Mouse (Mus musculus) limb, embryonic 10.5 days (tissue): ENCODE measurements around the gene Cnksr3. TPM values are rescaled to one million over a fixed set of nuclear protein-coding genes. Genes with fewer than 3 reads are reported as not detected.
A peak's percentile ranks its signal among the peaks of the same experiment; 100 is the strongest.

Source experiments
- DNase-seq: peaks from one replicate; pipeline ENCODE4 v3.0.0-alpha.2; 2017; ENCODE audit warnings: low spot score
- H3K27ac ChIP-seq: fragments of 300-500 bp; sonication (generic); 2 replicates; pipeline ENCODE4 v1.5.1; 2016; ENCODE audit warnings: mild to moderate bottlenecking
- H3K27me3 ChIP-seq: fragments of 300-500 bp; sonication (generic); 2 replicates; pipeline ENCODE4 v1.6.1; 2016; ENCODE audit warnings: low read depth, mild to moderate bottlenecking; ENCODE audit not compliant: poor library complexity, severe bottlenecking
- H3K36me3 ChIP-seq: fragments of 300-500 bp; sonication (generic); 2 replicates; pipeline ENCODE4 v1.6.1; 2016; ENCODE audit warnings: mild to moderate bottlenecking, moderate library complexity
- H3K4me1 ChIP-seq: fragments of 300-500 bp; sonication (generic); 2 replicates; pipeline ENCODE4 v1.6.1; 2016
- H3K4me3 ChIP-seq: fragments of 300-500 bp; sonication (generic); 2 replicates; pipeline ENCODE4 v1.5.1; 2016; ENCODE audit warnings: mild to moderate bottlenecking, moderate library complexity
- H3K9me3 ChIP-seq: fragments of 300-500 bp; sonication (generic); replicated peaks from 2 replicates; pipeline ENCODE4 v1.6.1; 2016; ENCODE audit warnings: mild to moderate bottlenecking
- WGBS: fragments of 180-500 bp; shearing (Covaris S2); methylation state at CpG from one replicate; pipeline ENCODE4 v1.1.7; 2016; 5-methylcytosine and 5-hydroxymethylcytosine counted together
- polyA plus RNA-seq: library from polyadenylated mRNA; unstranded; fragments of >200 nt; fragmentation: Nextera tagmentation; extraction: Ambion mirVana; gene quantifications from 2 replicates; pipeline ENCODE4 v1.2.1, GENCODE M21; 2016

The Cnksr3 gene
- polyA plus RNA-seq, 1 experiment from 2014 or later, result 11.4 TPM

DNA sequence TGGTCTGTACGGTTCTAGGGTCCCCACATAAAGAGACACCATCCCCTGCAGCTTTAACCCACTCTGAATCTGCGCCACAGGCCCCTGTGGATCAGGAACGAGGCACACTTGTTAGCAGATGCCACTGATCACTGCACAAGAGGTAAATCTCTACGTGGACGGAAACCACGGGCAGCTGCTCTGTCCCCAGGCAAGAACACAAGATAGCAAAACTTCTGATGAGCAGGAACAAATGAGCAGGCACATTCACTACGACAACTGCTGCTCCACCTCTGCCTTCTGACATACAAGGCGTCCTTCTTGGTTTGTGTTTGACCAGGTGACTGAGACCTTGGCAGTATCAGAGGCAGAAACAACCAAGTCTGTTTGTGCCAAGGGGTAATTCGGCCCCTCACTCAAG is 84.2 kb downstream of the Cnksr3 start:
- WGBS, result 91% methylated on average over 9 of the region's 9 CpGs
- no peaks in the 10 kb centered on the region for H3K27me3 ChIP-seq
- H3K9me3 ChIP-seq, result no peaks in the 10 kb centered on the region
- no peak for DNase-seq
- no peak overlapping the region for H3K27ac ChIP-seq
- H3K4me3 ChIP-seq, result no peak overlapping the region
- H3K36me3 ChIP-seq, result peaks cover 73% of the 10 kb centered on the region
- H3K4me1 ChIP-seq, result no peaks in the 10 kb centered on the region

GRCm38 (mm10) chr10:7126882-7127281 is 85.2 kb downstream of the Cnksr3 start:
- Histone ChIP-seq H3K36me3 (peaks cover 69% of the 10 kb centered on the region), H3K27ac (no peak overlapping the region), H3K9me3 (no peaks in the 10 kb centered on the region), H3K27me3 (no peaks in the 10 kb centered on the region), H3K4me3 (no peak overlapping the region), H3K4me1 (no peaks in the 10 kb centered on the region)
- WGBS, result 92% methylated on average over 12 of the region's 12 CpGs
- no peak for DNase-seq

- Histone ChIP-seq H3K4me3 (no peak overlapping the region), H3K4me1 (no peaks in the 10 kb centered on the region), H3K9me3 (no peaks in the 10 kb centered on the region), H3K27ac (no peak overlapping the region), H3K36me3 (peaks cover 63% of the 10 kb centered on the region), H3K27me3 (no peaks in the 10 kb centered on the region)
- DNase-seq, result no peak
- 87% methylated on average over 7 of the region's 7 CpGs for WGBS
Measured at GRCm38 (mm10) chr10:7126287-7126686, 85.8 kb downstream of the Cnksr3 start.

- Histone ChIP-seq H3K36me3 (peaks cover 61% of the 10 kb centered on the region), H3K27me3 (no peaks in the 10 kb centered on the region), H3K9me3 (no peaks in the 10 kb centered on the region), H3K4me1 (no peaks in the 10 kb centered on the region), H3K27ac (no peak overlapping the region), H3K4me3 (no peak overlapping the region)
- 85% methylated on average over 7 of the region's 7 CpGs for WGBS
- DNase-seq, result no peak
Measured at GRCm38 (mm10) chr10:7124993-7125392, 87.0 kb downstream of the Cnksr3 start.

GRCm38 (mm10) chr10:7122294-7122693 is 89.7 kb downstream of the Cnksr3 start:
- Histone ChIP-seq H3K27ac (no peak overlapping the region), H3K36me3 (peaks cover 46% of the 10 kb centered on the region), H3K4me1 (peaks cover 12% of the 10 kb centered on the region), H3K27me3 (no peaks in the 10 kb centered on the region), H3K4me3 (no peak overlapping the region), H3K9me3 (no peaks in the 10 kb centered on the region)
- WGBS, result 91% methylated on average over 4 of the region's 4 CpGs
- DNase-seq, result no peak

- Histone ChIP-seq H3K9me3 (no peaks in the 10 kb centered on the region), H3K27ac (no peak overlapping the region), H3K4me1 (peaks cover 12% of the 10 kb centered on the region), H3K36me3 (peaks cover 29% of the 10 kb centered on the region), H3K27me3 (no peaks in the 10 kb centered on the region), H3K4me3 (no peak overlapping the region)
- no peak for DNase-seq
- WGBS, result 94% methylated on average over 13 of the region's 13 CpGs
Measured at GRCm38 (mm10) chr10:7120206-7120605, 91.8 kb downstream of the Cnksr3 start.

GRCm38 (mm10) chr10:7118258-7119077 is 93.6 kb downstream of the Cnksr3 start:
- peak overlapping the region; percentile 67; the same call in 1 of the 2 replicates for H3K27ac ChIP-seq
- no peak overlapping the region for H3K4me3 ChIP-seq
- H3K27me3 ChIP-seq, result no peaks in the 10 kb centered on the region
- H3K4me1 ChIP-seq, result peaks cover 12% of the 10 kb centered on the region
- DNase-seq, result no peak
- WGBS, result 77% methylated on average over 10 of the region's 10 CpGs
- H3K36me3 ChIP-seq, result peaks cover 21% of the 10 kb centered on the region
- H3K9me3 ChIP-seq, result no peaks in the 10 kb centered on the region

- Histone ChIP-seq H3K4me1 (peaks cover 12% of the 10 kb centered on the region), H3K27ac (no peak overlapping the region), H3K36me3 (peaks cover 21% of the 10 kb centered on the region), H3K27me3 (no peaks in the 10 kb centered on the region), H3K9me3 (no peaks in the 10 kb centered on the region), H3K4me3 (no peak overlapping the region)
- 51% methylated on average over 7 of the region's 7 CpGs for WGBS
- DNase-seq, result peak; percentile 59
Measured at GRCm38 (mm10) chr10:7117785-7118184, 94.3 kb downstream of the Cnksr3 start.

- H3K27me3 ChIP-seq, result no peaks in the 10 kb centered on the region
- 88% methylated on average over 5 of the region's 5 CpGs for WGBS
- peaks cover 6% of the 10 kb centered on the region for H3K36me3 ChIP-seq
- no peak for DNase-seq
- no peaks in the 10 kb centered on the region for H3K9me3 ChIP-seq
- H3K4me3 ChIP-seq, result no peak overlapping the region
- H3K4me1 ChIP-seq, result peaks cover 12% of the 10 kb centered on the region
- no peak overlapping the region for H3K27ac ChIP-seq
Measured at GRCm38 (mm10) chr10:7114796-7115195, 97.2 kb downstream of the Cnksr3 start.

- Histone ChIP-seq H3K9me3 (no peaks in the 10 kb centered on the region), H3K4me3 (no peak overlapping the region), H3K27me3 (no peaks in the 10 kb centered on the region), H3K4me1 (peaks cover 11% of the 10 kb centered on the region), H3K36me3 (0 out of 2 replicates have a peak, but pooled peaks cover 2% of the 10 kb centered on the region), H3K27ac (no peak overlapping the region)
- 87% methylated on average over 4 of the region's 4 CpGs for WGBS
- no peak for DNase-seq
Measured at GRCm38 (mm10) chr10:7113747-7114146, 98.3 kb downstream of the Cnksr3 start.

DNA sequence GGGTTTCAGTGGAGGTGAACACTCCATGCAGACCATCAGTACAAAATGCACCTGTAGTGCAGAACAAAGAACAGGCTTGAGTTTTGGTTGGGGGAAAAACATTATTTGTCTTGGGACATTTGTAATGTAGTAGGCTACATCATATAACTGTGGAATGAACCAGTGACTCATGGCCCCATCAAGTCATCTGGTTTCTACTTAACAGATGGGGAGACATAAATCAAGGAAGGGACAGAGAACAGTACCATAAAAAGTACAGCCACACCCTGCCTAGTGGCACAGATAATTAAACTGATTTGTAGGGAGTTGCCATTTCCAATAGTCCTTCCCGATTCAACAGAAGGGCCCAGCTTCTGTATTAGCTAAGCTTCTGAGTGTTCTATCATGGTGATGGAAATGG is 98.9 kb downstream of the Cnksr3 start:
- no peak overlapping the region for H3K4me3 ChIP-seq
- DNase-seq, result no peak
- no peaks in the 10 kb centered on the region for H3K27me3 ChIP-seq
- H3K9me3 ChIP-seq, result no peaks in the 10 kb centered on the region
- no peak overlapping the region for H3K27ac ChIP-seq
- 72% methylated on average over 1 of the region's 1 CpGs for WGBS
- peaks cover 5% of the 10 kb centered on the region; the same call in 1 of the 2 replicates for H3K4me1 ChIP-seq
- 0 out of 2 replicates have a peak, but pooled peaks cover 2% of the 10 kb centered on the region for H3K36me3 ChIP-seq

GRCm38 (mm10) chr10:7111462-7112000 is 100.5 kb downstream of the Cnksr3 start:
- H3K27ac ChIP-seq, result no peak overlapping the region
- no peaks in the 10 kb centered on the region for H3K4me1 ChIP-seq
- H3K27me3 ChIP-seq, result no peaks in the 10 kb centered on the region
- WGBS, result 97% methylated on average over 6 of the region's 6 CpGs
- DNase-seq, result no peak
- no peaks in the 10 kb centered on the region for H3K36me3 ChIP-seq
- no peaks in the 10 kb centered on the region for H3K9me3 ChIP-seq
- no peak overlapping the region for H3K4me3 ChIP-seq

- 74% methylated on average over 1 of the region's 1 CpGs for WGBS
- peak; percentile 14 for DNase-seq
Measured at GRCm38 (mm10) chr10:7103872-7104271, 108.2 kb downstream of the Cnksr3 start.

More at GRCm38 (mm10) chr10:7103872-7104271, 108.2 kb downstream of the Cnksr3 start:
- no peaks in the 10 kb centered on the region for H3K36me3 ChIP-seq
- no peaks in the 10 kb centered on the region for H3K27me3 ChIP-seq
- no peaks in the 10 kb centered on the region for H3K4me1 ChIP-seq
- no peak overlapping the region for H3K27ac ChIP-seq
- no peaks in the 10 kb centered on the region for H3K9me3 ChIP-seq
- H3K4me3 ChIP-seq, result no peak overlapping the region
